ENCODE assay signal across 30 mouse cellular contexts in genomic region chr4:138023403-138024100, GRCm38 (mm10). TPM values are rescaled to one million over a fixed set of nuclear protein-coding genes. Genes with fewer than 3 reads are reported as not detected.
DNase-seq lines count a peak whose midpoint lies in the region; ATAC-seq and TF ChIP-seq lines count a peak whose summit lies in the region.
"Had no signal": no experiment of that assay in that cellular context is flagged by ENCODE, and none has a peak within 500 bp of the region (broad histone marks: within the 10 kb centered on the region; RNA-seq: fewer than 3 reads in every experiment).

No protein-coding gene starts in this region.

- H3K4me2 ChIP-seq in embryonic facial prominence, embryonic 13.5 days = no peak overlapping the region
- H3K4me2 ChIP-seq in hindbrain, embryonic 12.5 days (replicated peaks) = no peak overlapping the region
- H3K4me2 ChIP-seq in liver, embryonic 15.5 days = no peak overlapping the region
- H3K4me2 ChIP-seq: forebrain, embryonic 12.5 days; heart, embryonic 15.5 days; hindbrain, embryonic 15.5 days; limb, embryonic 13.5 days; midbrain, embryonic 12.5 days had no signal

- TF ChIP-seq POLR2A in liver, adult 2 months (IDR thresholded peaks at IDR 0.05; ENCODE audit: extremely low read depth, insufficient read depth, low read length) = no peak

- peaks cover 47% of the 10 kb centered on the region for H3K36me3 ChIP-seq in embryonic facial prominence, embryonic 13.5 days
- H3K36me3 ChIP-seq in embryonic facial prominence, embryonic 10.5 days (replicated peaks) = peaks cover 82% of the 10 kb centered on the region
- H3K36me3 ChIP-seq in hindbrain, embryonic 12.5 days = peaks cover 29% of the 10 kb centered on the region
- H3K36me3 ChIP-seq in hindbrain, embryonic 10.5 days = peaks cover 76% of the 10 kb centered on the region
- no peaks in the 10 kb centered on the region for H3K36me3 ChIP-seq in liver, adult 2 months (ENCODE audit: control insufficient read depth, insufficient read depth, low read length)
- H3K36me3 ChIP-seq in liver, embryonic 15.5 days (replicated peaks) = peaks cover 31% of the 10 kb centered on the region

- peaks cover 28% of the 10 kb centered on the region for H3K4me1 ChIP-seq in embryonic facial prominence, embryonic 13.5 days
- H3K4me1 ChIP-seq in embryonic facial prominence, embryonic 10.5 days = peaks cover 22% of the 10 kb centered on the region
- peaks cover 17% of the 10 kb centered on the region for H3K4me1 ChIP-seq in hindbrain, embryonic 12.5 days
- 0 out of 2 replicates have a peak, but pooled peaks cover 14% of the 10 kb centered on the region for H3K4me1 ChIP-seq in hindbrain, embryonic 10.5 days (replicated peaks)
- peaks cover 1% of the 10 kb centered on the region; the same call in 1 of the 2 replicates for H3K4me1 ChIP-seq in liver, adult 2 months (ENCODE audit: control insufficient read depth, insufficient read depth, low read length)
- H3K4me1 ChIP-seq in liver, embryonic 15.5 days (replicated peaks) = peaks cover 31% of the 10 kb centered on the region

- no peak for TF ChIP-seq CTCF in liver, adult 2 months (IDR thresholded peaks at IDR 0.05; ENCODE audit: low read depth, low read length)

- H3K4me3 ChIP-seq in embryonic facial prominence, embryonic 13.5 days = no peak overlapping the region
- H3K4me3 ChIP-seq in embryonic facial prominence, embryonic 10.5 days = no peak overlapping the region
- H3K4me3 ChIP-seq in hindbrain, embryonic 12.5 days = no peak overlapping the region
- H3K4me3 ChIP-seq in hindbrain, embryonic 10.5 days = no peak overlapping the region
- no peak overlapping the region for H3K4me3 ChIP-seq in liver, adult 2 months (ENCODE audit: insufficient read depth, low read depth, low read length)
- H3K4me3 ChIP-seq in liver, embryonic 15.5 days (replicated peaks) = no peak overlapping the region
- H3K4me3 ChIP-seq: erythroblast, embryonic 14.5 days; forebrain, embryonic 12.5 days; heart, adult 2 months; heart, embryonic 15.5 days; hindbrain, embryonic 15.5 days; limb, embryonic 13.5 days; midbrain, embryonic 12.5 days had no signal

- 0 out of 2 replicates have a peak overlapping the region, but pooled peaks have one; percentile 36 for H3K9ac ChIP-seq in embryonic facial prominence, embryonic 13.5 days
- no peak overlapping the region for H3K9ac ChIP-seq in hindbrain, embryonic 12.5 days
- H3K9ac ChIP-seq in liver, adult 2 months (ENCODE audit: low read depth, low read length) = no peak overlapping the region
- no peak overlapping the region for H3K9ac ChIP-seq in liver, embryonic 15.5 days
- H3K9ac ChIP-seq: forebrain, embryonic 12.5 days; hindbrain, embryonic 15.5 days; limb, embryonic 13.5 days; midbrain, embryonic 12.5 days had no signal

- H3K27me3 ChIP-seq in embryonic facial prominence, embryonic 13.5 days = no peaks in the 10 kb centered on the region
- H3K27me3 ChIP-seq in embryonic facial prominence, embryonic 10.5 days (replicated peaks; ENCODE audit: low read depth, poor library complexity, severe bottlenecking) = no peaks in the 10 kb centered on the region
- no peaks in the 10 kb centered on the region for H3K27me3 ChIP-seq in hindbrain, embryonic 12.5 days
- no peaks in the 10 kb centered on the region for H3K27me3 ChIP-seq in hindbrain, embryonic 10.5 days (ENCODE audit: insufficient read depth, poor library complexity, severe bottlenecking)
- H3K27me3 ChIP-seq in liver, adult 2 months (ENCODE audit: control insufficient read depth, insufficient read depth, low read length) = no peaks in the 10 kb centered on the region
- no peaks in the 10 kb centered on the region for H3K27me3 ChIP-seq in liver, embryonic 15.5 days
- H3K27me3 ChIP-seq: forebrain, embryonic 12.5 days; heart, embryonic 15.5 days; hindbrain, embryonic 15.5 days; limb, embryonic 13.5 days; midbrain, embryonic 12.5 days had no signal

- no peak for DNase-seq in embryonic facial prominence, embryonic 10.5 days (ENCODE audit: low spot score)
- no peak for DNase-seq in hindbrain, embryonic 10.5 days (ENCODE audit: low spot score)
- peak; percentile 73 for DNase-seq in liver, adult 2 months (ENCODE audit: extremely low read depth, low read depth, low spot score)
- no peak for DNase-seq in frontal cortex, postnatal 10 days (ENCODE audit: low spot score in 2 of 2)
- DNase-seq: adrenal gland, adult 8-10 months; cerebellum, adult 9-10 months; cerebellum, postnatal 36 days; embryo, embryonic 11 days; gastrocnemius, postnatal 25 days; heart, adult 2 months; heart, postnatal 4 days; kidney, adult 11 months; kidney, postnatal 14 days; layer of hippocampus, adult 9-11 months; lung, adult 2 months; lung, postnatal 14 days; thymus, adult 2 months; thymus, postnatal 36 days had no signal

- ATAC-seq in embryonic facial prominence, embryonic 13.5 days (ENCODE audit: insufficient number of reproducible peaks, insufficient read depth, low FRiP score, low TSS enrichment, low read depth) = no peak
- no peak for ATAC-seq in hindbrain, embryonic 12.5 days (ENCODE audit: low FRiP score)
- peak; percentile 37; the same call in 1 of the 2 replicates for ATAC-seq in liver, embryonic 15.5 days (ENCODE audit: insufficient read depth)
- ATAC-seq in erythroid progenitor cell, adult 5-6 weeks (replicated peaks; ENCODE audit: low FRiP score, poor library complexity, severe bottlenecking) = no peak
- ATAC-seq: inflammation-experienced regulatory T-cells, adult 6 months had no signal

- WGBS in embryonic facial prominence, embryonic 13.5 days = 82% methylated on average over 9 of the region's 9 CpGs
- WGBS in embryonic facial prominence, embryonic 10.5 days = 86% methylated on average over 9 of the region's 9 CpGs
- 95% methylated on average over 9 of the region's 9 CpGs for WGBS in hindbrain, embryonic 12.5 days
- WGBS in hindbrain, embryonic 10.5 days = 93% methylated on average over 9 of the region's 9 CpGs
- WGBS in liver, adult 2 months = 82% methylated on average over 9 of the region's 9 CpGs
- 32% methylated on average over 9 of the region's 9 CpGs for WGBS in liver, embryonic 15.5 days (ENCODE audit: insufficient replicate concordance)

- no peak overlapping the region for H3K27ac ChIP-seq in embryonic facial prominence, embryonic 13.5 days
- H3K27ac ChIP-seq in embryonic facial prominence, embryonic 10.5 days (replicated peaks) = no peak overlapping the region
- 0 out of 2 replicates have a peak overlapping the region, but pooled peaks have one; percentile 30 for H3K27ac ChIP-seq in hindbrain, embryonic 12.5 days
- H3K27ac ChIP-seq in hindbrain, embryonic 10.5 days = no peak overlapping the region
- no peak overlapping the region for H3K27ac ChIP-seq in liver, adult 2 months (replicated peaks; ENCODE audit: insufficient read depth, low read depth, low read length)
- H3K27ac ChIP-seq in liver, embryonic 15.5 days (replicated peaks) = 0 out of 2 replicates have a peak overlapping the region, but pooled peaks have one; percentile 19
- H3K27ac ChIP-seq: forebrain, embryonic 12.5 days; heart, adult 2 months; heart, embryonic 15.5 days; hindbrain, embryonic 15.5 days; limb, embryonic 13.5 days; midbrain, embryonic 12.5 days had no signal

- no peaks in the 10 kb centered on the region for H3K9me3 ChIP-seq in embryonic facial prominence, embryonic 13.5 days
- no peaks in the 10 kb centered on the region for H3K9me3 ChIP-seq in embryonic facial prominence, embryonic 10.5 days
- H3K9me3 ChIP-seq in hindbrain, embryonic 12.5 days (replicated peaks) = no peaks in the 10 kb centered on the region
- H3K9me3 ChIP-seq in hindbrain, embryonic 10.5 days = no peaks in the 10 kb centered on the region
- no peaks in the 10 kb centered on the region for H3K9me3 ChIP-seq in liver, embryonic 15.5 days (replicated peaks)
- H3K9me3 ChIP-seq: forebrain, embryonic 12.5 days; G1E; heart, embryonic 15.5 days; hindbrain, embryonic 15.5 days; limb, embryonic 13.5 days; midbrain, embryonic 12.5 days had no signal

- H3K79me2 ChIP-seq in liver, adult 2 months (ENCODE audit: control insufficient read depth, insufficient read depth, low read length) = peaks cover 14% of the 10 kb centered on the region; the same call in 1 of the 2 replicates

RNA-seq across cellular contexts. Expression of gene Eif4g3, which starts 30.7 kb away (rescaled TPM):
- 38.9 and 42.7 TPM in 2 replicates for polyA plus RNA-seq in embryonic facial prominence, embryonic 13.5 days (2015; fragmentation: Nextera tagmentation; extraction: Ambion mirVana)
- polyA plus RNA-seq in embryonic facial prominence, embryonic 10.5 days (2016; fragmentation: Nextera tagmentation; extraction: Ambion mirVana) = 39.7 and 41.9 TPM in 2 replicates
- 61.6 and 61.7 TPM in 2 replicates for polyA plus RNA-seq in hindbrain, embryonic 12.5 days (2016; fragmentation: Nextera tagmentation; extraction: Ambion mirVana)
- polyA plus RNA-seq in hindbrain, embryonic 10.5 days (2016; fragmentation: Nextera tagmentation; extraction: Ambion mirVana) = 38.1 and 42.4 TPM in 2 replicates
- total RNA-seq in liver, adult 2 months (2014; rRNA removed) = 9.7 and 11.9 TPM in 2 replicates
- 11.8 and 17.0 TPM in 2 replicates for polyA plus RNA-seq in liver, adult 2 months (2012; rRNA removed)
- 6.3 and 8.5 TPM in 2 replicates for polyA plus RNA-seq in liver, embryonic 15.5 days (2015; fragmentation: Nextera tagmentation; extraction: Ambion mirVana)
- total RNA-seq in erythroid progenitor cell, adult 5-6 weeks (2015; ENCODE audit: low replicate concordance) = 23.1 and 29.8 TPM in 2 replicates
- total RNA-seq in erythroid progenitor cell, adult 5-6 weeks (2017; ENCODE audit: low replicate concordance) = 11.7 and 12.1 TPM in 2 replicates

Comparison
In these comparisons a context has a peak if more than half of its experiments do, and no peak if none do; other contexts are left out.
1. H3K27ac ChIP-seq: peak in hindbrain, embryonic 12.5 days (single experiment) and liver, embryonic 15.5 days (single experiment); none in embryonic facial prominence, embryonic 13.5 days (single experiment), embryonic facial prominence, embryonic 10.5 days (single experiment), hindbrain, embryonic 10.5 days (single experiment) and liver, adult 2 months (single experiment).